Mouse (Mus musculus) testis, adult 2 months (tissue): ENCODE data around the gene Rbfox1.

Source experiments
- CTCF ChIP-seq: fragments of 200-500 bp; IDR thresholded peaks from 2 replicates; pipeline ENCODE4 v1.5.1; 2012; ENCODE audit warnings: low read depth, mild to moderate bottlenecking, inconsistent platforms, low read length, moderate library complexity; ENCODE audit not compliant: control insufficient read depth, insufficient read depth, insufficient replicate concordance
- POLR2A ChIP-seq: fragments of 200-500 bp; IDR thresholded peaks from 2 replicates; pipeline ENCODE4 v1.6.1; 2012; ENCODE audit warnings: low read depth, mild to moderate bottlenecking, inconsistent platforms, low read length, moderate library complexity; ENCODE audit not compliant: control insufficient read depth

DNA sequence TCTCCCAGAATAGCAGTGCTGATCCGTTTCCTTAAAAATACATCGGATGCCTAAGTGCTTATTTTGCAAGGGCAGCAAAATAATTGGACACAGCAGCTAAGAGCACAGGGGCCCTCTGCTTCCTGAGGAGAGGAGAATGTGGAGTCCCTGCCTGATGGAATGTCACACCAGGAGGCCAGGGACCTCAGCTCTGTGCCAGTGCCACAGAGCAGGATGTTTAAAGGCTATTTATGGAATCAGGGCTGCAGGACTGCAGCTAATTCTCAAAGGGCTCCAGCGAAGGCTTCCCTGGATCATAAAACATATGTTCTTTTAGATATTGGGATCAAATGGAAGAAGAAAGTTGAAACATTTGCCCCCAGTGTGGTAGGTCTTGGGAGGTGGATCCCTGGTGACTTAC, 201.0 kb downstream of the Rbfox1 start:
- no peak for TF ChIP-seq POLR2A
- TF ChIP-seq CTCF, result no peak
